Mouse (Mus musculus) gastrocnemius, adult 18-20 months (tissue): ENCODE measurements at regions not wholly inside any gene's neighbourhood (a gene's known extent, or its start where the extent isn't known, plus 50 kb on each side); places are given as distances from the start of the nearest gene placed in this dataset.
"Not testable (repeated sequence)": the region's sequence is repeated elsewhere in the genome, so short reads cannot be mapped to it uniquely, and the experiment has no call there.

Experiments
- DNase-seq: peaks from one replicate; pipeline ENCODE4 v3.0.0; 2021; ENCODE audit warnings: low spot score

- no peak for DNase-seq
These were observed 95.7 kb downstream of the Mfap3l start for GRCm38 (mm10) chr8:60728339-60728738.

GRCm38 (mm10) chr8:60732545-60732944 is 99.9 kb downstream of the Mfap3l start:
- DNase-seq = no peak

- no peak for DNase-seq
These were observed 103.3 kb downstream of the Mfap3l start for GRCm38 (mm10) chr8:60735961-60736360.

DNA sequence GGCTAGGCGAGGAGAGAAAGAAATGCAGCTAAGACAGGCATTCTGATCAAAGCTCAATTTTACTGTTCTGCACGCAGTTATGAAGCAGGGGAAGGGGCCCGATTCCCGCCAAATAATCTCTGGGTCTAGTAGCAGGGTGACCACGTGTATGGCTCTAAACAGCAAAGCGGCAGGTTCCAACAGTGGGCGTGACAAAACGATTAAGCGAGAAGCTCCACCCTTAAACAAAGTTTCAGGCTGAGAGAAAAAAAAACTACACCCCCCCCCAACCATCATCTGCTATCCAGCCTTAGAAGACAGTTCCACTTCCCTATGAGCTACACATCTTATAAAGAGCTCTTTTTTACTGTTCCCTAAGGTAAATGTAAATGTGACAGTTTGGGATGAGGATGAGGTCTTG is 103.8 kb downstream of the Mfap3l start:
- no peak for DNase-seq

DNA sequence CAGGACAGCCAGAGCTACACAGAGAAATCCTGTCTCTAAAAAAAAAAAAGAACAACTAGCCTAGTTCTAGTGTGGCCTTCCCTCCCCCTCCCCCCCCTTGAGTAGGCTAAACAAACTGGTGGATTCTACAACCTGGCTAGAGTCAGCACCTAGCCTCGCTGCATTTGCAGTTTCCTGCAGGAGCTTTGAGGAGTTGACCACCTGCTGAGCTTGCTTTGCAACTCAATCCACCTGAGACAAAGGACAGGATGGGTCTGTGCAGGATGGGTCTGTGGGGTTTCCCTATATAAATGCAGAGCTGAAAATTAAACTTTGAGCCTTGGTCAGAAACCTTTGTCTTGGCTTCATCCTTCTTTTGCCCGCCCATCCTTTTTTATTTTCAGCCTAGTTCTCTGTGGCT is 104.3 kb downstream of the Mfap3l start:
- no peak for DNase-seq

GRCm38 (mm10) chr8:60737616-60738015 is 105.0 kb downstream of the Mfap3l start:
- no peak for DNase-seq

GRCm38 (mm10) chr8:60745877-60746276 is 113.2 kb downstream of the Mfap3l start:
- DNase-seq = peak; percentile 20

DNA sequence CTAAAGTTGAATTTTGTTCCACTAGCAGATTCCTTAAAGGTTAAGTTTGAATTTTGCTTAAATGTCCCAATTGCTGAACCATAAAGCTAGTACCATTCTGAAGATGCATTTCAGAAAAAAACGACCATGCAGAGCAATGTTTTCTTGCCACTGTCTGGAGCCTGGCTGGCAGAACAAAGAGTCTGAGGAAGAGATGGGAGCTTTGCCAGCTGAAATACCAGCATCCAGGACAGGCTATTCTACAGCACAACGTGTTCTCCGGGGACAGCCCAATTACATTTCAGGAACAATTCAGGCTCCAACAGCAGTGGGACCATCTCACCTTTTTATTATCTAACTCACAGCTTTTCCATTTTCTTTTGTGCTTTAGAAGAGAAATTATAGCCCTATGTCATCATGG is 113.9 kb downstream of the Mfap3l start:
- DNase-seq = peak; percentile 2

GRCm38 (mm10) chr8:60755704-60756415 is 123.2 kb downstream of the Mfap3l start:
- no peak for DNase-seq

DNA sequence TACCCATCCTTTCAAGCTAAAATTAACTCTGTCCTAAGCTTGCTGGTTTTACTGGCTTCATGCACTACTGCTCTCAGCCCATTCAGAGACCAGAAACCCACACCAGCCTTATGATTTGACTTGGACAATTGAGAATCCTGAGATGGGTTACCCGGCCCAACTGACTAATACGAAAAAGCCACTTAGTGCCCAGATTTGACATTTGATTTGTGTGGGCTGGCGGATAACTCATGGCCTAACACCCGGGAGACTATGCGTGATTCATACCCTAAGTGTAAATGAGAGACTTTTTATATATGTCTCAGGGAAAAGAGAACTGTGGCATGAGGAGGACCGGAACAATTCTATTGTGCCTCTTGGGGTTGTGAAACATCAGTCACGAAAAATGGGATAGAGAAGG is 126.3 kb upstream of the Hpf1 start:
- no peak for DNase-seq

- DNase-seq = no peak
These were observed 116.9 kb upstream of the Hpf1 start for GRCm38 (mm10) chr8:60773350-60773749.

- not testable (repeated sequence) for DNase-seq
These were observed 114.0 kb upstream of the Hpf1 start for GRCm38 (mm10) chr8:60776251-60776650.

DNA sequence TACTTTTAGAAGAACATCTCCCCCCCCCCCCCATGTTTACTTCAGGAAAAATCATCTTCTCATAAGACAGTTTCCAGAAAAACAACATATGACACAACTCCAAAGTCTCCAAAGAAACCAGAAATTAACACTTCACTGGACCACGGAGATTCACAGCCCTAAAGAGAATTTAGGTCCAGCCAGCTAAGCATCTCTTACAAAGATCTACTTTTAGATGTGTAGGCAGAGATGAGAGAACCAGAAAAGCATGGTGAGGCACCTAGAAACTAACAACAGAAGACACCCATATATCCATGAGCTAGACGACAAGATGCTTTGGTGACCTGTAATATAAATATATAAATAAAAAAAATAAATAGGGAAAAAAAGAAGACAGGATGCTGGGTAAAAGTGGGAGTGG is 105.2 kb upstream of the Hpf1 start:
- no peak for DNase-seq

GRCm38 (mm10) chr8:60790453-60790852 is 99.8 kb upstream of the Hpf1 start:
- DNase-seq = no peak

GRCm38 (mm10) chr8:60792518-60792917 is 97.7 kb upstream of the Hpf1 start:
- DNase-seq = no peak

DNA sequence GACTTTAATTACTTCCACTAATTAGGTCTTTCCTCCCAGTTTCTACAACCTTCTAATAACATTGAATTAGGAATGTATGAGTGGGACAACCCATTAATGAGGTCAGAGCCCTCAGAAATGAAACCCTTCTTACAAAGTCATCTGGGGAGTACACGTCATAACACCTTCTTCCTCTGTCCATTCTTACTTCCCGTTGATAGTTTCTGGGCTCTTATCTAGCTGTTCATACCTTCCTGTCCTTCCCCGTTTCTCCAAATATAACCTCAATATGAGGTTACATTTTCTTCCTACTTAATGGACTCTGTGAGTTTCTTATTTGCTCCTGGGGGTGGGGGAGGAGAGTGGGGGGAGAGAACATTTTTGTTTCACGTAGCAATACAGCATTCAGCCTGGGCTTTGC is 85.4 kb upstream of the Hpf1 start:
- DNase-seq = no peak

DNA sequence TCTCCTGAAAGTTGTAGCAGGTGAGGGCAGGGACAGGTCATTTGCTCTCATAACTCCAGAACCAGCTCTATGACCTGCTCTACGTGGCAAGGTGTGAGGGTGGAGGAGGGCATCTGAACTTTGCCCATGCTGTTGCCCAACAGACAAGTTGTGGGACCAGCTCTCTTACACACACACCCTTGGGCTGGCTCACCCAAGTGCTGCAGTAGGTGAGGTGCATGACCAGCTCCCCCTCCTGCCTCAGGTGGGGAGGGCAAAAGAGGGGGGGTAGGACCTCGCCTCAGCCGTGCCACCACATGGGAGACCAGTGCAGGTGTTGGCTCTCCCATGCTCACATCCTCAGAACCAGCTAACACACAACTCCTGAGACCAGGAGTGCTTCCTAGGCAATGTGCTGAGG is 83.4 kb upstream of the Hpf1 start:
- no peak for DNase-seq

- no peak for DNase-seq
These were observed 80.4 kb upstream of the Hpf1 start for GRCm38 (mm10) chr8:60809806-60810205.

GRCm38 (mm10) chr8:60810955-60811354 is 79.3 kb upstream of the Hpf1 start:
- no peak for DNase-seq

- no peak for DNase-seq
These were observed 64.4 kb upstream of the Hpf1 start for GRCm38 (mm10) chr8:60825676-60826442.

DNA sequence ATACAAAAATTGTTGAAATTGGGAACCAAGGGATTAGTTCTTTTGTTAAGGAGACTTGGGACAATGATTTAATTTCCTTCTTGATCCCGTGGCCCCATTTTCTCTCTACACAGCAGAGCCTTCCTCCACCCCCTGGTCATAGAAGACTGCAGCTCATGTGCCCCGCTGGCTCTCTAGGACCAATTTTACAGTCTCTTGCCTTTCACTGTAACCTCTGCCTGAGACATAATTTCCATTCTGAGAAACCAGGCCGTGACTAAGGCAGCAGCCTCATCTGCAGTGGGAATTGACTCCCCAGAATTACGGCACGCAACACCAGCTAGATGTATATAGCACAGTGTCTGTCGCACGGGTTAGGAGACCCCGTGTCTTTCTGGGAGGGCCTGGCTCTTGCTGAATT is 63.0 kb upstream of the Hpf1 start:
- no peak for DNase-seq

GRCm38 (mm10) chr8:60829093-60829492 is 61.1 kb upstream of the Hpf1 start:
- DNase-seq = no peak

DNA sequence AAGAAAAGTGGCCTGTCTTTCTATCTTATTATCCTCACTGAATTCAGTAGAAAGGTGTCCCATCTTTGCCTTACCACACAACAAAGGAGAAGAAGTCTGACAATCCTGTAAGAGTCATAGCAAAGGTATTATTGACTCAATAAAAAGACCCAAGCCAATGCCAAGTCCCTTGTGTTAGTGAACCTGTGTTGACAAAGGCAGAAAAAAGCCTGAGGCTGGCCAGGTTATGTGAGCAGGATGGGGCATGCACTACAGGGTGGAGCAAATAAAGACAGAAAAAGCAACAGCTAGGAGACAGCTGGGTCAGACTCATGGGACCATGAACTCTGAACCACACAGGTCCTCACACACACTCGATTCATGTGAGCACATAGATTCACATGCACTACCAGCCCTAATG is 59.7 kb upstream of the Hpf1 start:
- no peak for DNase-seq
